Mouse (Mus musculus) kidney, adult 9 months (tissue): ENCODE data around the gene Evi2b.

Source experiments
- DNase-seq: peaks from one replicate; pipeline ENCODE4 v3.0.0; 2022

Gene Evi2b

GRCm38 (mm10) chr11:79520772-79521171 is 2.8 kb downstream of the Evi2b start:
- DNase-seq: no peak

DNA sequence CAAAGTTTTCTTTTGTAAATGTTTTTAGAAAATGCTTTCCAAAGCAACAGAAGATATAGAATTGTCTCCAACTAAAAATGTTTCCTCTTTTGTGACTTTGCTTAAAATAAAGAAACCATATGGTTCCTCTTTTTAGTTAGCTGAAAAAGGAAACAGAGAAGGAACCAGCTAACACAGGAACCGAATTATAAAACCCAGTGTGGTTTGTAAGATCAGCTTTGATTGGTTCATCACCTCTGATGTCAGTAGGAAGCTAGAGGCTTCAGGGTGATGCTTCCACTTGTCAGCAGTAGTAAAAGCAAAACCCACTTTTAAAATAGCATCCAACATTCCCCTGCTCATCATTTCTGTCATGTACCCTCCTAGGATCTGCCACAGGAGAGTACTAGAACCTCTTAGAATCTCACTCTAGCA is 3.7 kb downstream of the Evi2b start:
- DNase-seq: peak; percentile 31

- DNase-seq: no peak
These were observed 4.3 kb downstream of the Evi2b start for GRCm38 (mm10) chr11:79519299-79519698.

GRCm38 (mm10) chr11:79515798-79516197 is 7.8 kb downstream of the Evi2b start:
- no peak for DNase-seq

- no peak for DNase-seq
These were observed 8.2 kb downstream of the Evi2b start for GRCm38 (mm10) chr11:79515331-79515730.

DNA sequence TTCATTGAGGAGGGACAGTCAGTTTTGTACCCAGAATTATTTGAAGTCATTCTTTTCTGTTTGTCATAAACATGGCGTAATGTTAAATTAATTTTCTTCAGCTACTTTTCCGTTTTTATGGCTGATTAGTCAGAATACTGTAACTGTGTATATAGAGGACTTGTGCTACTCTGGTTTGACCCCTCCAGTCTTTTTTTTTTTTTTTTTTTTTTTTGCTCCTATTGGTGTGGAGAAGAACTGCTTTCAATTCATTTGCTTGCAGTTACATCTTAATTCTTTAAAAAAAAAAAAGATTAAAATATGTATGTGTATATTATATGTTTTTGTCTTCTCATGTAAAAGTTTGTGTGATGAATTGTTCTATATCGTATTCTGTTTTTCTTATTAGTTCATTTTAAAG is 11.6 kb downstream of the Evi2b start:
- no peak for DNase-seq

DNA sequence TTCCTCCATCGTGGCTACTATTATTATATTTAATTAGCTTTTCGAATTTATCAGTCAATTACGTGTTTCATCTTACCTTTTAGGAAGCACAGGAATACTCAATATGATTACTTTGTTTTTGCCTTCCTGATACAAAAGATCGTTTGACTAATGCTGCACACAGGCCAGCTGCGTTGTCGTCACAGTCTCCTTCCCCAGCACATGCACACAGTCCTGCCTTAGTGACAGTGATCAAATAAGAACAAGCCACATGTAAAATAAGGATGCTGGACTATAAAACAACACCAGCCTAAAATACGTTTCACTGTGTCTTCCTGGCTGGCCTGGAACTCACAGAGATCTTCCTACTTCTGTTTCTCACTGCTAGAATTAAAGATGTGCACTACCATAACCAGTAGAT is 19.1 kb downstream of the Evi2b start:
- DNase-seq: no peak

DNA sequence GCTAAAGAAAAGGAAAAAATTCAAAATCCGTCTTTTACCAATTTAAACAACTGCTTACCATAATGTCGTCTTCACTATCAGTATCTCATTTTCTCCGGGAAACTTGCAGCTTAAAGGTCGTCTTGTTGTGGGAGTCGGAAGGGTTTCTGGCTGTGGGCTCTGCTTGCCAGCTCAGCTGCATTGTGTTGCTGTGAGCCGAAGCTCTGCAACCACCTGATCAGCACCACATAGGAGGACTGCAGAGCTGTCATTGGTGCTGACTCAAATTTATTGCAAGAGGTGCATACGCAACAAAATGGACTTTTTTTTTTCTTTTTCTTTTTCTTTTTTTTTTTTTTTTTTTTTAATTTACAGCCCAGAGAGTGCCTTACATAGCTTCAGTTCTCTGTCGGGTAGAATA is 19.7 kb downstream of the Evi2b start, which contains the start of gene Omg:
TSS of gene Omg (minus strand) at position 240 of the 400 bp plus-strand sequence.
- no peak for DNase-seq

- no peak for DNase-seq
These were observed 20.6 kb downstream of the Evi2b start for GRCm38 (mm10) chr11:79502917-79503316.

DNA sequence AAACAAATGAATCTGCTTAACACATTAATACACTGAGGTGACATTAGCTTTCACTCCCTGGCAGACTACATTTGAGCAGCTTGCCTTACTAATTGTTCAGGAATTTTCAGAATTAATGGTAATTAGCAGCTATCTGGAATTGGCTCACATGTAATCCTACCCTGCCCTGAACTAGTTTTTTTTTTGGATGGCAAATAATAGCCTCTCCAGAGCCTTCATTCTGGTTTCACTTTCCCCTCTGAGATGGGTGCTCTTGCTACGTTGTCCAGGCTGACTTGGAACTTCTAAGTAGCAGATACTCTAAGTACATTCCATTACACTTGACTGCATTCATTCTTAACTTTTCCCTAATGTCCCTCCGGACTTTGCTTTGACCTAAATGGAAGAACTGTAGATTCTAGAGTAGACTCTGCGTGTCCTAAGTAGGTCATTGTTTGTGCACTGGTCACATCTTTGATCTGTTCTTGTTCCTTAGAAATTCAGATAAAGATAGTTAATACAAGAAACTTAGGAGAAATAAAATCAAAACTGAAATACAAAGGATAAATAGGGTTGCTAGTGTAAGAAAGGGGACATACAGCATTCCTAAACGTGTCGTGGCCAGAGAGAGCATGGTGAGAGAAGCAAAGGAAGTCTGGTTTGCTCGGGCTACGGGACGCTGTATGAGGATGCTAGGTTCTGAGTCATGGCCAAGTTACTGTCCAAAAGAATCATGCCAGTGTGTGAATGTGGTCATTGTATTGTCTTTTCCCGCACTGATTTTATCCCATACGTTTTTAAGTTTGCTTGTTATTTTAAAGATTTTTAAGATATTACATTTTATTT is 28.4 kb downstream of the Evi2b start:
- DNase-seq: peak; percentile 44

- no peak for DNase-seq
These were observed 38.8 kb downstream of the Evi2b start for GRCm38 (mm10) chr11:79484721-79485120.

- DNase-seq: no peak
These were observed 39.6 kb downstream of the Evi2b start for GRCm38 (mm10) chr11:79483876-79484528.

DNA sequence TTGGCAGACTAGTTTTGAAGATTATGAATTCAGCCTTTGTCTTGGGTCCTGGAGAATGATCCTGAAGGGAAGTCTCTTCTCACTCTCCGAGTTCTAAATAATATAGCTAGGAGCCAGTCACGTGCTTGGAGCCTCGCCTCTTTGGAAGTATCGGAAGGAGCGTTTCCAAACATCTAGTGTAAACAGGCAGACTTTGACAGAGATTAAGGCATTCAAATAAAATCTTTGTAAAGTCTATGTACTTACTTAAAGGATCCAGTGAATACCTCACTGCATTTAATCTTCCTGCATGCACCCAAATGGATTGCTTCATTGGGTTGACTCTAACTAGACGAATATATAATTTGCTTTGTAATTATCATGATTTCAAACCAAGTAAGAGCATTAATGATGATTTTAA is 40.2 kb downstream of the Evi2b start:
- DNase-seq: no peak

DNA sequence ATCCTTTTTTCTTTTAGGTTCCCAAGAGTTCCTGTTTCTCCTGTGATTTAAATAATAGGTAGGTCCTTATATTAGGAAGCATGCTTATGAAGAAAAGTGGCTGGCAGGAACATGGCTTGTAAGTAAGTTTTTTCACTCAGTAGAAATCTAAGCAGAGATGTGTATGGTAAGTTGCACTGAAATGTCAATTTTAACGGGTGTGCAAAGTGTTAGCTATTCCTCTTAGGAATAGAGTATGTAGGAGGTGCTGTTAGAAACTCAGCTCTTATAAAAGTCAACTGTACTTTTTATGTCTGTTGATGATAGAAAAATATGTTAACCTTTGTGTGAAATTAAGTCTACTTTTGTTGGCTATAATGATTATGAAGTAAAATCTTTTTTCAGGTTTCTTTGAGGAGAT is 55.5 kb downstream of the Evi2b start:
- DNase-seq: no peak
